Mouse (Mus musculus) megakaryocyte-erythroid progenitor cell, adult 5-6 weeks (primary cell): ENCODE data around the gene Cnpy4. TPM values are rescaled to one million over a fixed set of nuclear protein-coding genes. Genes with fewer than 3 reads are reported as not detected.
A peak's percentile ranks its signal among the peaks of the same experiment; 100 is the strongest.

Experiments
- ATAC-seq: replicated peaks from 2 replicates; pipeline ENCODE4 v1.8.0; 2016; ENCODE audit warnings: mild to moderate bottlenecking, inconsistent platforms; ENCODE audit not compliant: severe bottlenecking, poor library complexity, low FRiP score, low TSS enrichment
- total RNA-seq, 2 experiments: library from RNA; stranded (forward) in 1 of 2; stranded (reverse) in 1 of 2; fragments of 200-1000, 215-1000 nt in 1 of 2; fragments of >200 nt in 1 of 2; fragmentation: Nextera tagmentation in 1 of 2; gene quantifications; 2 replicates each; pipeline ENCODE4 v1.2.3; 2014 to 2017

Cnpy4 gene
- 22.0 and 26.2 TPM in 2 replicates for total RNA-seq (2014; fragmentation: Nextera tagmentation)
- 35.3 and 36.5 TPM in 2 replicates for total RNA-seq (2017)

DNA sequence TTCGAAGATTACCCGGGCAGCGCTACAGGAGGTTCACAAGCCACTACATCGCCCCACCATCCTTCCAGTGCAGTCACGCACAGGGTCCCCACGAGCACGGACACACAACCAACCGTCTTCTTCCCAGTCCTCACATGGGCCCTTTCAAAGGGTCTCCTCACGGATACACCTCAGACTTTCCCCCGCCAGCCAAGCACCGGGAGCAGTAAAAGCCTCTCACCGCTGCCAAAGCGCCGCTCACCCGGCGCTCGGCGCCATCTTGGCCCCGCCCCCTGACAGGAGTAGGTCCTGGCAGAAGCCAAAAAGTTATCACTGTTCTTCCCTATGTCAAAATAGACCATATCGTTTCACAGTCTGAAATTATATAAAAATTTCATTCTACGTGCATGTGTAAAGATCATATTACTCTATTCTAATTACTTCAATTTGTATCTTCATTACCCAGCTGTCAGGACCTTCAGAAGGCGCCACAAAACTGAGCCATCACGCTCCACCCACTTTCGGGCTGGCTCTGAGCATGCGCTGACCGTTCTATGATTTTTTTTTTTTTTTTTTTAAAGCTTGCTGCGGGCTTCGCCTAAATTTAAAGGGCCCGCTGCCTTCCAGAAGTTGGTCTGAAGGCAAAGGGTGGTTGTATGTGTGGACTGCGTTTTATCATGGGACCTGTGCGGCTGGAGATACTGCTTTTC lies at the start of gene Cnpy4, which contains the start of gene Taf6:
TSS of gene Cnpy4 (plus strand) at position 536 of the 689 bp plus-strand sequence.
TSS of gene Taf6 (minus strand) at position 502 of the 689 bp plus-strand sequence.
- peak; percentile 69 for ATAC-seq

DNA sequence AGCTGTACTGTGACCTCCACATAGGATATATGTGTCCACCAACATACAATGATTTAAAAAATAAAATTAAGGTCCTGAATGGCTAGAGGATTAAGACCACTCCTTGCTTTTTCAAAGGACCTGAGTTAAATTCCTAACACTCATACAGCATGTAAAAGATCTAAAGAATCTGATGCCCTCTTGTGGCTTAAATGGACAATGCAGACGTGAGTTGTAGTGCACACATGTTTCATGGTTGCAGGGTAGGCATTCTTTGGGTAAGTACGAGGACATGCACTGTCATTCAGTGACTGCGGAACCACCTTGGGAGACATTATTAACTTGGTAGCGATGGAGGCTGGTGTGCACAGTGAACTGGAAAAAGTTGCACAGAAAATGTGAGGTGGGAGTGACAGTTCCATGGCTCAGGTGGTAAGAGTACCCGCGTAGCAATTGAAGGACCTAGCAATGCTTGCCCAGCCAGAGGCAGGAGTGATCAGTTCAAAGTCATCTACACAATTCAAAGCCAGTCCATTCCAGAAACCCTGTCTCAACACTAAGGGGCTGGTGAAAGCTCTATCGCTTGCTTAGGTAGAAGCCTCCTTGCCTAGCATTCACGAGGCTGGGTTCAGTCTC lies 49.2 kb upstream of the Cnpy4 start:
- ATAC-seq: peak; percentile 81

DNA sequence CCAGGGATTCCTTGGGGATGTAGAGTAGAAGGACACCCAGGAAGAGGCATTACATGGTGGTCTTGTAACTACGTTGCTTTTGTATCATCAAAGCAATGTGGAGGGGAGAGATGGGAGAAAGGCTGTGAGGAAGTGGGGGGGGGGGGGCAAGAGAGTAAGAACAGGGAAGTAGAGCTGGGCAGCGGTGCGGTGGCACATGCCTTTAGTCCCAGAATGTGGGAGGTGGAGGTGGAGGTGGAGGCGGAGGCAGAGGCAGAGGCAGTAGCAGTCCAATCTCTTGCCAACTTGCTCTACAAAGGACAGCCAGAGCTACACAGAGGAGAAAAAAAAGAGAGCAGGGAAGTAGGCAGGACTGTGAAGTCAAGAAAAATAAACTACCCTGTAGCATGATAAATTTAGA lies 48.7 kb upstream of the Cnpy4 start:
- ATAC-seq: no peak

DNA sequence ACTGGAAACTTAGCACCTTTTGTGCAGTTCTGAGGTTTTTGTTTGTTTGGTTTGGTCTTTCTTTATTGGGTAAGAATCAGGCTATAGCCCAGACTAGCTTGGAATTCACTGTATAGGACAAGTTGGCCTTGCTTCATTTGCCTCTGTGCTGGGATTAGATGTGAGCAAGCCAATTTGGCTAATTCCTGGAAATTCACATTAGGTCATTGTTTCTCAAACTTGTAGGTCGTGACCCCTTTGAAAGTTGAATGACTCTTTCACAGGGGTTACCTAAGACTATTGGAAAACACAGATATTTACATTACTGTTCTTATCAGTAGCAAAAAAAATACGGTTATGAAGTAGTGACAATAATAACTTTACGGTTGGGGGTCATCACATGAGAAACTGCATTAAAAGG lies 32.9 kb upstream of the Cnpy4 start:
- no peak for ATAC-seq

DNA sequence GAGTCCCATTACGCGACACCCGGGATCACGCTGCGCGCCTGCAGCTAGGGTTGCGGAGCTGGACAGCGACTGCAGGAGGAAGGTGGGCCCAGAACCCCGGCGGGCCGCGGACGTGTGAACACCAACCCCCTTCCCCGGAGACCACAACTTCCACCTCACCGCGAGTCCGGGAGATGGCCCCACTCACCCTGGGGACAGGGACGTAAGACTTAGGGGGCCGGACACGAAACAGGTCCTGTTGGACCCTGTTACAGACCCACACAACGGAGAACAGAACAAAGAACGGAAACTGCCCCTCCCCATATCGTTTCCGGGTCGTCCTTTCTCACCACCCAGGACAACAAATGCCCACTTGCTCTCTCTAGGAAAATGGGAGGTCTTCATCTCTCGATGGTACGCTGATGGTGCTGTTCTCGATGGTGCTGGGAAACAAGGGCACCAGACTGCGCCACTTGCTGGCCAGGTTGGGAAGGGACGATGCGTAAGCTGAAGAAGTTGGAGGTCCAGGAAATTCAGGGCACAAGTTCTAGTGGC lies 31.8 kb upstream of the Cnpy4 start, which contains the start of gene Zfp113:
TSS of gene Zfp113 (minus strand) at position 302 of the 534 bp plus-strand sequence.
- peak; percentile 98 for ATAC-seq

DNA sequence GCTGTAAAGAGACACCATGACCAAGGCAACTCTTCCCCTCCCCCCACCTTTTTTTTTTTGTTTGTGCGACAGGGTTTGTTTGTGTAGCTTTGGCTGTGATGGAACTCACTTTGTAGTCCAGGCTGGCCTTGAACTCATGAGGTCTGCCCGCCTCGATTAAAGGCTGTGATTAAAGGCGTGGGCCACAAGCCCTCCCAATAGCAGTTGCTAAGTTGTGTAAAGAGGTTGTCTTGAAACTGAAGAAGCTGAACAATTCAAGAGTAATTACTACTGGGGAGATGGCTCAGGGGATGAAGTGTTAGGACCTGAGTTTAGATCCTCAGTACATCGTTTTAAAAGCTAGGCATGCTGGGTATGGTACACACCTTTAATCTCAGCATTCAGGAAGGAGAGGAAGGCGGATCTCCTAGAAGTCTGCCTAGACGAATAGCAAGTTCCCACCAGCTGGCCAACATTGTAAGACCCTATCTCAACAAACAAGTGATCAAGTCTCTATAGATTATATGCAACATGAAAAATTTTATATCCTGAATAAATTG lies 27.0 kb upstream of the Cnpy4 start:
- ATAC-seq: no peak

DNA sequence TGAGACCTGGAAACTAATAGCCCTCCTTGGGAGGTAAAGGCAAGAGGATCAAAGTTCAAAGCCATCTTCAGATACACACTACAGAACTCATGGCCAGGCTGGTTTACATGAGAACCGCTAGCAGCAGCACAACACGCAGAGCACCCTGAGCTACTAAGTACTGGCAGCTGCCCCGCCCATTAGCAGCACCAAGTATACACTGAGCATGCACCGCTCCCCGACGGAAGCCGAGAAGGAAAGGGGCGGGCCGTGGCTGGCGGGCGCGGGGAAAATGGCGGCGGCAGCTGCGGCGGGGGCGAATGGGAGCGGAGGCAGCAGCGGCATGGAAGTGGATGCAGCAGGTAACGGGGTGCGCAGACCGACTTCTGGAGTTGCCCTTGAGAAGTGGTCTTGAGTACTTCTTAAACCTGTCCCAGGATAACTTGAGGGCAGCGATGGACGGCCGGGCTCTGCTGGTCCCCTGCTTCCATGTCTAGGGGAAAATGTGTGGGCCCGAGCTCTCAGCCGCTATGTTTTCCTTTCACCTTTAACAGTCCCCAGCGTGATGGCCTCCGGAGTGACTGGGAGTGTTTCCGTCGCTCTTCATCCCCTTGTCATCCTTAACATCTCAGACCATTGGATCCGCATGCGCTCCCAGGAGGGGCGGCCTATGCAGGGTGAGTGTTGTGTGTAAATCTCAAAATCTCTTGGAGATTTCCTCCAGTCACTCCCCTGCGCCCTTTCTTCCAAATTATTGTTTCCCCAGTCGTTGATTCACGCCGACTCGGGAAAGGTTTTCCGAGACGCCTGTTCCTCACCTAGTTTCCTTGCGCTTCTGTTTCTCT lies 26.2 kb upstream of the Cnpy4 start, which contains the start of gene Cops6:
TSS of gene Cops6 (plus strand) at position 230 of the 824 bp plus-strand sequence.
- ATAC-seq: peak; percentile 90

DNA sequence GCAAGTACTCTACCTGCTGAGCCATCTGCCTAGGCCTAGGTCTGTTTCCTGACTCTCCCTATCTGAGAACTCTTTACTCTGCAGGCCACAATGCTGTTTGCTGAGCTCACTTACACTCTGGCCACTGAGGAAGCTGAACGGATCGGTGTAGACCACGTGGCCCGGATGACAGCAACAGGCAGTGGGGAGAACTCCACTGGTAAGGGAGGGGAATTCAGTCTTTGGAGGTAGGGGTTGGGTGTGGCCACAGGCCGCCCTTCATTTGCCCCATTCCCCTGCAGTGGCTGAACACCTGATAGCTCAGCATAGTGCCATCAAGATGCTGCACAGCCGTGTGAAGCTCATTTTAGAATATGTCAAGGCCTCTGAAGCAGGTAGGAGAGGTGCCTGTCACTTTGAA lies 24.2 kb upstream of the Cnpy4 start:
- ATAC-seq: 0 out of 2 replicates have a peak, but pooled peaks have one; percentile 2

DNA sequence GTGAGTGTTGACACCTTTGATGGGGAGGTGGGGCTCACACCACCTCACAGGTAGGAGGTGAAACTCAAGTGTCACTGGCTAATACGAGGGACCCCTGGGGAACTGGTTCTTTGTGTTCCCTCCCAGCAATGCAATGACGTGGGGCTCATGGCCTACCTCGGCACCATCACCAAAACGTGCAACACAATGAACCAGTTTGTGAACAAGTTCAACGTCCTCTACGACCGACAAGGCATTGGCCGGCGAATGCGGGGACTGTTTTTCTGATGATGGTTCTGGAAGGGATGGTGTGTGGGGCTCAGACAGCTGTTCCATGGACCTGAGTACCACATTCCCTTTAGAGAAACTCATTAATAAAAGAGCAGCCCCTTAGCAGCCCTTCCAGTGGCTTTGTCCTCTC lies 23.7 kb upstream of the Cnpy4 start:
- ATAC-seq: no peak

DNA sequence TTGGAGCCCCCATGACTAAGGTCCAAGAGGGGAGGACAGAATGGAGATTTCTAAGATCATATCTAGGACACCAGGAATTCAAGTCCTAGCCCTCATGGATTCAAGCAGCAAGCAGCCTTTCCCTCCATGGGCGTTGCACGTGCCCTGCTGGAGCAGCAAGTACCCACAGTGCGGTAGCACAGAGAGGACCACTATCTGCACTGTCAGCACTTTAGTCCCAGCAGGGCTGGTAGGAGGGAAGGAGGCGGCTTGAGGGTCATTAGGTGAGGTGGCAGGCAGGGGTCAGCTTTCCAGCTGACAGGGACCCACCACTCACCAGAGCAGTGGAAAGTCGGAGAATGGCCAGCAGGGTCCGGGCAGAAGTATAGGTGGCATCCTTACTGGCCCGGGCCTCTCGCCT lies 21.7 kb upstream of the Cnpy4 start:
- ATAC-seq: no peak

DNA sequence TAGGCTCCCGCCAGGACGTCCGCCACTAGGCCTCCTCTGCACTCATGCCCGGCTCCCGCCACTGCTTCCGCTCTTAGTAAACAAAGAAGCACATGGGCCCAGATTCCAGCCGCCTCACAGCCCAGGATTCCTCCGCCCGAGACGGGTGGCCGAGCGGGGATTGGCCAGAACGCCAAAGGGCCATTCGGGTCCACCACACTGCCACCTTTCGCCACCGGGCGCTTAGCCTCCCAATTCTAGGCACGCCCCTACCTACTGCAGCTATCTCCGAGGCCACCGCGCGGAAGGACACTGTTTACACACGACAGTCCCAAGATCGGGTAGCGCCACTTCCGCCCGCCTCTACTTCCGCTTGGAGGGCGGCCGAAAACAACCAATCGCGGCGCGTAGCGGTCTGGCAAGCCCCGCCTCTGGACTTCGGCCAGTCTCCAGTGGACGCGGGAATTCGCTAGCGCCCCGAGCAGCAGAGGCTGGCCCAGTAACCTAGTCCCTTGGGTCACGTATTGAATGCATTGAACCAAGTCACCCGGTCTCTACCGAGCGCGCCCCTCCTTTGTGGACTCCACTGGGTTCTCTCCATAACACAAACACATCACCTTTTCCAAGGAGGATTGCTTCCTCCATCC lies 16.2 kb upstream of the Cnpy4 start:
- ATAC-seq: peak; percentile 65

DNA sequence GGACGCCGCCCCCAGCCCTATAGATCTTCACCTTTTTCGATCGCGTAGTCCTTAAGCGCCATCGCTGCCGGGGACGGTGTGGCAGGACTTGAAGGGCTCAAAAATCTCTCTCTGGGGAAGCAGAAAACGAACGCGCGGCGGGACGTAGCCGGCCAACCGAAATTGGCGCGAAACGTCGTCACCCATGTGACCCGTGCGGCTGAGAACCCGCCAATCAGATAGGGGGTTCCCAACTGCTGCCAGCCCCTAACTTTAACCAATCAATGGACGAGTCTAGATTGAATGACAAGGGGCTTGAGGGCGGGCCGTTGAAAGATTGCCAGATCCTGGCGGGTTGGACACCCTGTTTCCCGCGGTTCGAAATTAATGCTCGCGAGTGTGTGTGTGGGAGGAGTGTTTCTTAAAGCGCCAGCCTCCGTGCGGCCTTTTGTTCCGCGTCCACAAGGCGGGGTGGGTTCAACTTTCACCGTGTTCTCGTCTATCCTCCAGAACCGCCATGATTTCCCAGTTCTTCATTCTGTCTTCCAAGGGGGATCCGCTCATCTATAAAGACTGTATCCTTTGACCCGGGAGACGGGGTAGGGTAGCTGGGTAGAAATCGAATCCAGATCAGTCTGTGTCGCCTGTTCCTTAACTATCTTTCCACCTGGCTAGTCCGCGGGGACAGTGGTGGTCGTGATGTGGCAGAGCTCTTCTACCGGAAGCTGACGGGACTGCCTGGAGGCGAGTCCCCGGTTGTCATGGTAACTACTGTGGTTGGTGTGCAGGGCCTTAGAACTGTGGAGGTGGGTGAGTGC lies 15.4 kb upstream of the Cnpy4 start, which contains the start of the genes Ap4m1 and Mcm7:
TSS of gene Ap4m1 (plus strand) at position 308 of the 797 bp plus-strand sequence.
TSS of gene Mcm7 (minus strand) at position 728 of the 797 bp plus-strand sequence.
- peak; percentile 72 for ATAC-seq

DNA sequence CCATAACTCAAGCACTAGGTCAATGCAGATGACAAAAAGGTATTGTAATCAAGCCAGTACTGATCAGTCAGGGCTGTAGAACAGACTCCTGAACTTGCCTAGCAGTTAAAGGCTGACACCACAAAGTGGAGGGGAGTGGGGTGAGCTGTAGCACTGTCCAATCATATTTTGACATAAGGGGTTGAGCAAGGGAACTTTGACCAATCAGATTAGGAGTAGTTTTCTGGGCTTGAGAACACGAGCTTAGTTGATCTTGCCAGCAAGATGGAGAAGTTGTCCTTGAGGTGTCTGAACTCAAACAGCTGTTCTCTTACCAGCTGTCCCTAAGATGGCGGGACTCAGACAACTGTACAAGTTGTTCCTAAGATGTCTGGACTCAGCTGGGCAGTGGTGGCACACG lies 14.1 kb upstream of the Cnpy4 start:
- ATAC-seq: no peak

DNA sequence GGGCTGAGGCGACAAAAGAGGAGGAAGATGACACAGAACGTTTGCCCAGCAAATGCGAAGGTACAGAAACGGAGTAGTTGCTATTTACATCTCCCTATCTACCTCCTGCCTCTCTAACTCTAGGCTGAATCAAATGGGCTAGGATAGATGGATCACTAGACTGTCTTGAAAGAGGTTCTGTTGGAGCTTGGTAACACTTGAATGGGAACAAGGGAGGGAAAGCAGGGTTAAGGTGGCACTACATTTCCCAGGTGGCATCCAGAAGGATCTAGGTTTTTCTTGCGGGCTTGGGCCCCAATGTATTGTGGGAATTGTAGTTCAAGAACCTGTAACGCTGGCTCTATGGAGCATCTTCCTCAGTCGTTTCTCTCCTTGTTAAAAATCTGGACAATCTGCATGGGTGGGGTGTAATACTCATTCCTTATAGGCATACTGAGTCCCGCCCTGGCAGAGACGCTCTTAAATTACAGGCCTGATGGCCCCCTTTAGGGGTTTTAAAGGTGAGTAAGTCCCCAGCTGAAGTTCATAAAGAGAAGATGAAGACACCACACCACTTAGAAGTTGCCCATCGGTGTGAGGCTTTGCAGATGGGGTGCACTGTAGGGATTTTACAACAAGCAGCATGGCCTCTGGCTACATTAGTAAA lies 499 bp downstream of the Cnpy4 start:
- ATAC-seq: peak; percentile 75

DNA sequence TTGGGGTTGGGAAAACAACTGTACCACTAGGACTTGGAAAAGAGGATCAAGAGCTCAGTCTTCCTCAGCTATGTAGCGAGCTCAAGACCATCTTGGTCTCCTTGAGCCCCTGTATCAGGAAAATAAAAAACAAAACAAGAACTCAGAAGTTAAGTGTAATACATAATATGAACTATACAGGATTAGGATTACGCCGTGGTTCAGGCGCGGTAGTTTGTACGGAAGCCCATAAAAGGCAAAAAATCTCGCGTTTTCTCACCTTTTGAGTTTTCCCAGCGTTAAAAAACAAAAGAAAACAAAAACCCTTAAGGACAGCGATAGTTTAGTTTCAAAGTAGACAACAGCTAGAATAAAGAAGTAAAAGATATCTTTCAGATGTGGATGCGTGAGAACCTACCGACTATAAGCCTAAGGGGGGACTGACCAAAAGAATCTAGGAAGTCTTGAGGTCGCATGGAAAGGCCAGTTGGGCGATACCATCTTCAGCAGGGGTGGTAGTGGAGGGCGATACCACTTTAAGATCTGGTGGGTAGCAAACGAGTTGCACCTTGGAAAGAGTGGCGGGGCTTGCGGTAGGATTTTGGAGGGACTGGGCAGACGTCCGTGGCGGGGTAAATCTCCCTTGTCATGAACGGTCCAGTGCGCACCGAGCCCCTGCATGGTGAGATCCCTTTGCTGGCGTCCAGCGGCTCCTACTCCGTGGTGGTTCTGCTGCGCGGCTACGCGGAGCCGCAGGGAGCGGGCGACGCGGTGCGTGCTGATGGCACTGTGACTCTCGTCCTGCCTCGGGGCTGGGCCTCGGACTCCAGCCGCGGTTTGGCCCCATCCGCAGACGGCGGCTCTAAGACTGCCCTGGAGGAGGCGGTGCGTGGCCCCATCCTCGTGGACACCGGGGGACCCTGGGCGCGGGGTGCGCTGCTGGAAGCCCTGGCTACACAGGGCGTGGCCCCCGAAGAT lies 6.8 kb downstream of the Cnpy4 start, which contains the start of gene Mblac1:
TSS of gene Mblac1 (plus strand) at position 544 of the 957 bp plus-strand sequence.
- ATAC-seq: peak; percentile 79

DNA sequence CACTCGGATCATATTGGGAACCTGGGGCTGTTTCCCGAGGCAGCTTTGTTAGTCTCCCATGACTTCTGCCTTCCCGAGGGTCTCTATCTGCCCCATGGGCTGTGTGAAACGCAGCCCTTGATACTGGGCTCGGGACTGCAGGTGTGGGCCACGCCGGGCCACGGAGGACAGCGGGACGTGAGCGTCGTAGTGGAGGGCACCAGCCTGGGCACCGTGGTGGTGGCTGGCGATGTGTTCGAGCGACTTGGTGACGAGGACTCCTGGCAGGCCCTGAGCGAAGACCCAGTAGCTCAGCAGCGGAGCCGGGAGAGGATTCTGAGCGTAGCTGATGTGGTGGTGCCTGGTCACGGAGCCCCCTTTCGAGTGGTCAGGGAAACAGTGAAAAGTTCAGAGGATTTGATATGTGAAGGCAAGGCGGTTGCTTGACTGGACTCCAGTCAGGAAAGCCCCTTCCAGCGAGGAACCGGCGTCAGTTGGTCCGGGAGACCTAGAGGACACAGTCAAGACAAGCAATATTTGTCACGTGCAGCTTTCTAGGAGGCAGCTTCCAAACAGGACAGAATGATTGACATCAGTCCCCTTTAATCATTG lies 7.6 kb downstream of the Cnpy4 start:
- ATAC-seq: peak; percentile 60
